Mouse (Mus musculus) lung, postnatal 0 days (tissue): Measurements from ENCODE around the gene Elf4. TPM values are rescaled to one million over a fixed set of nuclear protein-coding genes. Genes with fewer than 3 reads are reported as not detected.
A peak's percentile ranks its signal among the peaks of the same experiment; 100 is the strongest.

ENCODE experiments used
- ATAC-seq: fragments of 200-750 bp; cut with Nextera tagmentation; 2 replicates; pipeline ENCODE4 v1.8.0; 2017; ENCODE audit warnings: moderate library complexity
- DNase-seq: peaks from one replicate; pipeline ENCODE4 v3.0.0-alpha.2; 2016; ENCODE audit warnings: low spot score
- H3K27ac ChIP-seq: fragments of 300-500 bp; sonication (generic); 2 replicates; pipeline ENCODE4 v1.5.1; 2014; ENCODE audit warnings: antibody characterized with exemption, mild to moderate bottlenecking, low read length, mixed read lengths
- H3K27me3 ChIP-seq: fragments of 300-500 bp; sonication (generic); replicated peaks from 2 replicates; pipeline ENCODE4 v1.6.1; 2014; ENCODE audit warnings: low read length, mixed read lengths; ENCODE audit not compliant: insufficient read depth
- H3K36me3 ChIP-seq: fragments of 300-500 bp; sonication (generic); 2 replicates; pipeline ENCODE4 v1.6.1; 2014; ENCODE audit warnings: low read length, mixed read lengths; ENCODE audit not compliant: insufficient read depth
- H3K4me1 ChIP-seq: fragments of 300-500 bp; sonication (generic); 2 replicates; pipeline ENCODE4 v1.6.1; 2014; ENCODE audit warnings: antibody characterized with exemption, low read depth, low read length, mixed read lengths; ENCODE audit not compliant: insufficient read depth
- H3K4me2 ChIP-seq: fragments of 300-500 bp; sonication (generic); replicated peaks from 2 replicates; pipeline ENCODE4 v1.6.1; 2014; ENCODE audit warnings: low read depth, mild to moderate bottlenecking, low read length, moderate library complexity, mixed read lengths
- H3K4me3 ChIP-seq: fragments of 300-500 bp; sonication (generic); 2 replicates; pipeline ENCODE4 v1.5.1; 2014; ENCODE audit warnings: low read depth, low read length
- H3K9ac ChIP-seq: fragments of 300-500 bp; sonication (generic); replicated peaks from 2 replicates; pipeline ENCODE4 v1.6.1; 2014; ENCODE audit warnings: low read depth, mild to moderate bottlenecking
- H3K9me3 ChIP-seq: fragments of 300-500 bp; sonication (generic); 2 replicates; pipeline ENCODE4 v1.6.1; 2016; ENCODE audit warnings: low read length, mixed read lengths
- CTCF ChIP-seq: IDR thresholded peaks from 2 replicates; pipeline ENCODE4 v1.5.1; 2016; ENCODE audit warnings: antibody characterized with exemption, mild to moderate bottlenecking
- EP300 ChIP-seq: IDR thresholded peaks from 2 replicates; pipeline ENCODE4 v1.6.1; 2016; ENCODE audit warnings: antibody characterized with exemption, mild to moderate bottlenecking, control low read depth
- WGBS: fragments of 180-500 bp; shearing (Covaris S2); extraction: QIAGEN DNeasy Blood & Tissue Kit; methylation state at CpG from one replicate; pipeline ENCODE4 v1.1.7; 2014; 5-methylcytosine and 5-hydroxymethylcytosine counted together
- polyA plus RNA-seq: library from polyadenylated mRNA; unstranded; fragments of >200 nt; fragmentation: Nextera tagmentation; extraction: Ambion mirVana; gene quantifications from 2 replicates; pipeline ENCODE4 v1.2.1, GENCODE M21; 2015

Elf4 gene
- polyA plus RNA-seq, 1 experiment from 2014 or later, result 3.5 TPM

- WGBS, result 72% methylated on average over 6 of the region's 6 CpGs
Observed at GRCm38 (mm10) chrX:48464436-48464835, 1.5 kb upstream of the Elf4 start.

GRCm38 (mm10) chrX:48463636-48464035, 704 bp upstream of the Elf4 start:
- Histone ChIP-seq H3K9me3 (no peaks in the 10 kb centered on the region), H3K36me3 (no peaks in the 10 kb centered on the region), H3K27ac (no peak overlapping the region), H3K9ac (no peak overlapping the region), H3K4me1 (no peaks in the 10 kb centered on the region), H3K27me3 (no peaks in the 10 kb centered on the region), H3K4me2 (no peak overlapping the region), H3K4me3 (no peak overlapping the region)
- no peak for ATAC-seq
- no peak for DNase-seq
- no peak for TF ChIP-seq CTCF
- TF ChIP-seq EP300, result no peak
- WGBS, result 92% methylated on average over 4 of the region's 4 CpGs

More at GRCm38 (mm10) chrX:48464436-48464835, 1.5 kb upstream of the Elf4 start:
- no peaks in the 10 kb centered on the region for H3K36me3 ChIP-seq
- TF ChIP-seq EP300 (no peak), CTCF (no peak)
- H3K27me3 ChIP-seq, result no peaks in the 10 kb centered on the region
- no peak overlapping the region for H3K4me3 ChIP-seq
- H3K9ac ChIP-seq, result no peak overlapping the region
- H3K27ac ChIP-seq, result no peak overlapping the region
- no peaks in the 10 kb centered on the region for H3K4me1 ChIP-seq
- ATAC-seq (no peak), DNase-seq (no peak)
- no peaks in the 10 kb centered on the region for H3K9me3 ChIP-seq
- H3K4me2 ChIP-seq, result no peak overlapping the region

GRCm38 (mm10) chrX:48462297-48462696, 635 bp downstream of the Elf4 start:
- DNase-seq, result no peak
- no peak overlapping the region for H3K9ac ChIP-seq

GRCm38 (mm10) chrX:48461006-48461405, 1.9 kb downstream of the Elf4 start:
- Histone ChIP-seq H3K4me3 (no peak overlapping the region), H3K9ac (no peak overlapping the region), H3K9me3 (no peaks in the 10 kb centered on the region), H3K36me3 (no peaks in the 10 kb centered on the region), H3K4me2 (no peak overlapping the region), H3K4me1 (no peaks in the 10 kb centered on the region), H3K27me3 (no peaks in the 10 kb centered on the region), H3K27ac (no peak overlapping the region)
- ATAC-seq, result no peak
- 66% methylated on average over 4 of the region's 4 CpGs for WGBS
- no peak for DNase-seq
- TF ChIP-seq CTCF (no peak), EP300 (no peak)

More at GRCm38 (mm10) chrX:48462297-48462696, 635 bp downstream of the Elf4 start:
- H3K9me3 ChIP-seq, result no peaks in the 10 kb centered on the region
- no peaks in the 10 kb centered on the region for H3K4me1 ChIP-seq
- H3K4me2 ChIP-seq, result peak overlapping the region; percentile 60
- 27% methylated on average over 4 of the region's 4 CpGs for WGBS
- no peak overlapping the region for H3K27ac ChIP-seq
- H3K27me3 ChIP-seq, result no peaks in the 10 kb centered on the region
- TF ChIP-seq CTCF (no peak), EP300 (no peak)
- no peaks in the 10 kb centered on the region for H3K36me3 ChIP-seq
- no peak for ATAC-seq
- peak overlapping the region; percentile 24 for H3K4me3 ChIP-seq

- ATAC-seq (no peak), DNase-seq (no peak)
- H3K4me2 ChIP-seq, result no peak overlapping the region
- 67% methylated on average over 7 of the region's 7 CpGs for WGBS
- no peaks in the 10 kb centered on the region for H3K4me1 ChIP-seq
- TF ChIP-seq CTCF (no peak), EP300 (no peak)
- no peaks in the 10 kb centered on the region for H3K27me3 ChIP-seq
- no peak overlapping the region for H3K9ac ChIP-seq
- no peaks in the 10 kb centered on the region for H3K9me3 ChIP-seq
- H3K36me3 ChIP-seq, result no peaks in the 10 kb centered on the region
- H3K27ac ChIP-seq, result no peak overlapping the region
- no peak overlapping the region for H3K4me3 ChIP-seq
Observed at GRCm38 (mm10) chrX:48460496-48460895, 2.4 kb downstream of the Elf4 start.

GRCm38 (mm10) chrX:48456956-48457355, 6.0 kb downstream of the Elf4 start:
- no peak overlapping the region for H3K9ac ChIP-seq
- TF ChIP-seq CTCF (no peak), EP300 (no peak)
- no peaks in the 10 kb centered on the region for H3K36me3 ChIP-seq
- no peak overlapping the region for H3K4me3 ChIP-seq
- no peaks in the 10 kb centered on the region for H3K27me3 ChIP-seq
- ATAC-seq (no peak), DNase-seq (no peak)
- 69% methylated on average over 6 of the region's 6 CpGs for WGBS
- H3K27ac ChIP-seq, result no peak overlapping the region
- H3K4me1 ChIP-seq, result no peaks in the 10 kb centered on the region
- H3K4me2 ChIP-seq, result no peak overlapping the region
- H3K9me3 ChIP-seq, result no peaks in the 10 kb centered on the region

GRCm38 (mm10) chrX:48455018-48455417, 7.9 kb downstream of the Elf4 start:
- Histone ChIP-seq H3K4me3 (no peak overlapping the region), H3K9ac (no peak overlapping the region), H3K27ac (no peak overlapping the region), H3K4me2 (peak overlapping the region; percentile 57), H3K36me3 (no peaks in the 10 kb centered on the region), H3K9me3 (no peaks in the 10 kb centered on the region), H3K4me1 (no peaks in the 10 kb centered on the region), H3K27me3 (no peaks in the 10 kb centered on the region)
- DNase-seq, result no peak
- TF ChIP-seq CTCF (no peak), EP300 (no peak)
- no peak for ATAC-seq
- WGBS, result 20% methylated on average over 7 of the region's 9 CpGs
